Mouse (Mus musculus) liver, postnatal 0 days (tissue): Measurements from ENCODE around the gene Plekha6.

Experiments
- CTCF ChIP-seq: sonication (generic); IDR thresholded peaks from 2 replicates; pipeline ENCODE4 v1.5.1; 2016; ENCODE audit warnings: antibody characterized with exemption, low read depth
- EP300 ChIP-seq: IDR thresholded peaks from 2 replicates; pipeline ENCODE4 v1.6.1; 2016; ENCODE audit warnings: antibody characterized with exemption, low read depth, mild to moderate bottlenecking

DNA sequence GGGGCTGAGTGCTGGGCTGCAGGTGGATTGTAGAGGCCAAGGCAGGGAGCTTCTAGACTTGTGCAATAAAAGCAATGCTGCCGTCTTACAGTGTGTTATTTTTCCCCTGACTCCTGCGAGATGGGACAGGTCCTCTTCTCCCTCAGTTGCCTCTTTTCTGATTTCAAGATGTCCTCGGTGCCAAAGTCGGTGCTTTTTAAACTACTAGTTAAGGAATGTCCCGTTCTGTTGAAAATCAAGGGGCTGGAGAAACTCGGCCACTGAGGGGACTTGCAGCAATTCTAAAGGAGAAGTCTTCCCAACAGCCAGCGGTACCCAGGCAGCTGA lies 165.6 kb downstream of the Plekha6 start:
- TF ChIP-seq EP300, result no peak
- no peak for TF ChIP-seq CTCF
